Mouse (Mus musculus) frontal cortex, postnatal 10 days (tissue): ENCODE measurements around the gene Mgp.
"Not testable (repeated sequence)": the region's sequence is repeated elsewhere in the genome, so short reads cannot be mapped to it uniquely, and the experiment has no call there.

Source experiments
- DNase-seq, 2 experiments: peaks; one replicate each; pipeline ENCODE4 v3.0.0; 2022; ENCODE audit warnings: low spot score in 2 of 2, mixed read lengths in 1 of 2

Mgp gene

GRCm38 (mm10) chr6:136898222-136898621 lies 22.6 kb upstream of the Mgp start:
- no peak for DNase-seq

GRCm38 (mm10) chr6:136897789-136898188 lies 22.2 kb upstream of the Mgp start:
- no peak for DNase-seq

DNA sequence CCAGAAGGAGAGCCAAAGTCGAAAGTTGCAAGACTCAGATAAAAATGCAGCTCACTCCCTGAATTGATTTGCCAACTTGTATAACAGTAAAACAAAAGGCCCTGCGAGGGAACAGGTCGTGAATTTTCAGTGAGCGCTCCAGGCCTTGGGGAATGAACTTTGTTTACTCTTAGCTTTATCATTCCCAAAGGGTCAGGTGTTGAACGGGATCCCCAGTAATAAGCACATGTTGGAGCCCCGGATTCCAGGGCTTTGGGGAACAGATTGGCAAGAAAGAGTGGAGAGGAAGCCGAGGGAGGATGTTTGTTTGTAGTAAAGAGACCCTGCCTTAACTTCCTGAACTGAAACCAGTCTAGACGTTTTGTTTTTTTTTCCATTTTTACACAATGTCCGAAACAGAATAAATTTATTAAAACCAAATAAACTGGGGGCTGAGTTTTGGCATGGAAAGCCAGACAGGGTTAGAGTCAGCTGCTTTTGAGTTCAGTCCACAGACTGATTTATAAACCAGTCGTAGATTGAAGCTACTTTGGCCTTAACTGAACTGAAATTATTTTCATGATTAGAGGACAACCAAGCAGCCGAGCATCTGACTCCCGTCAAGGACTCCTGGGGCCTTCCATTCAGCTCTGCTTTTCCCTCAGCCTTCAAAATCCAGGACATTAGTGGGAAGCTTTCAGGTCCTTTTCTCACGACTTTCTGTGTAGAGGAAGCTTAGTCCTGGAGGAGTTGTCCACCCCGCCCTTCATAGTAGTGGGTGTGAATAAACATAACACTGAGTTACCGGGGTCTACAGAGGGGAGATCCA lies 19.1 kb upstream of the Mgp start:
- DNase-seq, result no peak

- DNase-seq, result no peak
Measured at GRCm38 (mm10) chr6:136892002-136892401, 16.4 kb upstream of the Mgp start.

GRCm38 (mm10) chr6:136889554-136889953 lies 13.9 kb upstream of the Mgp start:
- no peak for DNase-seq

DNA sequence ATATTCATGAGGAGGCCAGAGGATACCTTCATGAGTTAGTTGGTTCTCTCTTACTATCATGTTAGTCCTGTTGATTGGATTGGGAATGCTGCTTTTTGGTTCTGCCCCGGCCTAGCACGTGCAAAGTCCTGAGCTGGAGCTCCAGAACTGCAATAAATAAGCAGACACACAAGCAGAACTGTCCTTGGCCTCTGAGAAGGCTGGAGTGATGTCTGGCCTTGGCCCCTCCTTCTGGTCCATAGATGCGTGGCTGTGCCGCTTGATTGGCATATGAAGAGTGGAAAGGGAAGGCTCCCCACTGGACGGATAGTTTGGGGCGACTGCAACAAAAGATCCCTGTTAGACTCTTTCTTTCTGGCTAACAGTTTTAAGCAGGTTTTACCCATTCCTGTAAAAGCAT lies 13.4 kb upstream of the Mgp start:
- no peak for DNase-seq

DNA sequence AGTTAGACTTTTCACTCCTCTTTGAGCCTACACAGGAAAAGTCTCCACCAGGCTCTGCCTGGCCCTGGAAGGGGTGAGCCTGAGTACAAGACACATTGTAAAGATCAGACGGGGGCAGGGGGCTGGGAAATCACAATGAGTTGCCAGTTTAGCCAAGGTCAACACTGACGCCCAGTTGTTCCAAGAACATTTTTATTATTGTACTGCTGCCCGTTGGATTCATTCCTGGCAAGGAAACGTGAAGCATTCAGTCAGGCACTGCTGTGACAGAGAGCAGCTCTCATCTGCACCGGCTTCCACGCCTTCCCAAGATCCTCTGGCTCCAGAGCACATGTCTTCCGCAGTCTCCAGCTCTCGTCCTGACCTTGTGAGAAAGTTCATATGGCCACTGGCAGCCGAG lies 12.2 kb upstream of the Mgp start:
- DNase-seq, result no peak

DNA sequence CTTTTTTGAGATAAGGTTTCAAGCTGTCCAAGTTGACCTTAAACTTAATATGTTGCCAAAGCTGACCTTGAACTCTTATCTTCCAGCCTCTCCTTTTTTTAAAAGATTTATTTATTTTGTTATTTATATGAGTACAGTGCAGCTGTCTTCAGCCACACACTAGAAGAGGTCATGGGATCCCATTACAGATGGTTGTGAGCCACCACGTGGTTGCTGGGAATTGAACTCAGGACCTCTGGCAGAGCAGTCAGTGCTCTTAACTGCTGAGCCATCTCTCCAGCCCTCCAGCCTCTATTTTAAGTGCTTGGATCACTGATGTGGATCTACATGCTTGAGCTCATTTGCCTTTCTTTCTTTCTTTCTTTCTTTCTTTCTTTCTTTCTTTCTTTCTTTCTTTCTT lies 9.1 kb upstream of the Mgp start:
- not testable (repeated sequence) for DNase-seq

GRCm38 (mm10) chr6:136883961-136884360 lies 8.3 kb upstream of the Mgp start:
- no peak for DNase-seq

GRCm38 (mm10) chr6:136883431-136883915 lies 7.8 kb upstream of the Mgp start:
- DNase-seq, result no peak

DNA sequence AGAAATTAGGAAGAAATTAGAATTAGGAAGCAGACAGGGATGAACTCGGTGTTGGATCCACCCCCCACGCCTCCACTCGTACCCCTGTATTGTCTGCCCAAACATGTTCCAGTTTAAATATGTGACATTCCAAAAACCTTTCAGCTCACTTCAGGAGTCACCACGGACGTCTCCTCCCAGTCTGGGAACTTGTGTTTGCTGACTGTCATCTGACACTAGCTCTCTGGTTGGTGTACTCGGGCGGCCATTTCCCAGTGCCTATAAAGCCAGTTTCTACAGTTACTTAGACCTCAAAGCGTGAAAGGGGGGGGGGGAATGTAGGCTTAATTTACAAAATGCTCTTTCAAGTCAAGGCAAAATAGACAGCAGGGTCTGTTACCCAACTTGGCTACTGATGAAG lies 6.1 kb upstream of the Mgp start:
- DNase-seq, result no peak

DNA sequence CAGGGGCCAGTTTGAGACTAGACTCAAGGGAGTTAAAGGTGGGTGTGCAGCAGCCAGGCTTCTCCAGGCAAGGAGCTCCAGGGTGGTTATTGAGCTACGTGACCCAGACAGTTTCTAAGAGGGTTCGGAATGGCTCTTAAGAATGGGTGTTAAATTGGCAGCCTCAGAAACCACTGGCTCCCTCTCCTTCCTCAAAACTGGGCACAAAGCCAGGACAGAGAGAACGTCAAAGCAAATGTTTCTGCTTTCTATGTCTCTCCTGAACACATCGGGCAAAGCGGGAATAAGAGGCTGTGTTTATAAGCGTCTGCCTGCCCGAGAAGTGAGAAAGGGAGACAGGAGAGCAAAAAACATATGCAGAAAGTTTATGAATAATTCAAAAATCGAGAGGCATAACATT lies 1.0 kb downstream of the Mgp start:
- DNase-seq, result no peak

DNA sequence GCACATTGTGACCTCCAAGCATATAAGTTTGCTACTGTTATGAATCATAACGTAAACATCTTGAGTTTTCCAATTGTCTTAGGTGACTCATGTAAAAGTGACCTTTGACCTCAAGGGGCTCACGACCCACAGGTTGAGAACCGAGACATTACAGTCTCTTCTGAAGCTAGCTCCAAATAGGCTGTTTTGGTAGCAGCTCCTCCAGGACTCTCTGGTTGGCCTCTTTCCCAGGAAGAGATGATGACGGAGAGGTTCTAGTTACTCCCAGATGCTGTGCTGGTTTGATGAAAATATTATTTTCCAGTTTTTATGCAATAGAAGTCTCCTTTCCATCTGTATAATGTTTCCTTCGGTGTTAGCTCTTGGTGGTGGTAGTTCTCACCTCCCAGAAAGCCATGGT lies 6.7 kb downstream of the Mgp start:
- DNase-seq, result no peak

- DNase-seq, result no peak
Measured at GRCm38 (mm10) chr6:136866150-136866549, 9.5 kb downstream of the Mgp start.

DNA sequence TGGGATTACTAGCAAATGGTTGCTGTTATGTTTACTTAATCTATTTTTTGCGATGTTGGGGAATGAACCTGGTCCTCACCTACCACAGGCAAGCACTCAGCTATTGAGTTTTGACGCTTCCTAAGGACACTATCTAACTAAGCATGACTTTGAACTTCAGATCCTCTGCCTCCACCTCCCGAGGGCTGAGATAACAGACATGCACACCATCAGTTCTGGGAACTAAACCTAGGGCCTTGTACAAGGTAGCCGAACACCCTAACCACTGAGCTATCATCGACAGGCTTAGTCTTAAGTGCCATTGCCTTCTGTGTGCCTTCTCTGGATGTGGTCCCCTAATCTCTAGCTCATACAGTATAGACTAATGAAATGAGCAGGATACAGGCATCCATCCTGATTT lies 10.3 kb downstream of the Mgp start:
- DNase-seq, result no peak

DNA sequence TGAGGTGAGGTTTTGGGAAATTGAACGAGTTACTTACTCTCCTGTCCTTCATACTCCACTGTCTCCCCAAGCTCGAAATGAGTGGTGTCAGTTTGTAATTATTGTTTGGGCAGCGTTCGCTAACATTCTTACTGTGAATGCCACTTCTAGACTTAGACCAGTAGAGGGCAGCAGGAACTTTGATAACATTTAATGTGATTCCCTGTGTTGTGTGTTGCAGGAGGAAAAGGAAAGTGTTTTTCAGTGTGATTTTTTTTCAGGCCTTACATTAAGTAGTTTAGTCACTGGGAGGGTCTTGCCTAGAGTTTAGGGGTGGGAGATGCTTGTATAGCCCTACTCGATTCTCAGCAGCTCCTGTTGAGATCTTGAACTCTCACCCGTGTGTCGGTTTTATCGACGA lies 14.6 kb downstream of the Mgp start:
- no peak for DNase-seq

- DNase-seq, result no peak
Measured at GRCm38 (mm10) chr6:136858420-136858819, 17.2 kb downstream of the Mgp start.

DNA sequence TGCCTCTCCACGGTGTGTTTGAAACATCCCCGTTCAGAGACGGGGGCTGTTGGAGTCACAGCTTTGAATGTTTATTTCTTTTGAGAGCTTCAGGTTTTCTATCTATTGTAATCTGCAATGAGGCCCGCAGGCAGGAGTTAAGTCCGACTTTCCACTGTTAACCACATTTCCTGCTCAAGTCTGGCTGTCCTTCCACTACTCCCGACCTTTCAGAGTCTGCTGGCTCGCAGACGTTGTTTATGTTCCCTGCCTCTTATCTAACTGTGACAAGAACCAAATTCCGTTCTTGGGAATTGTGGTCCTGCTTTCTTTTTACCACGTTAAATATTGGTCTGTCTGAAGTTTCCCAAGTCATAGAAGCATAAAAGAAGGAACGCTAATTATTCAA lies 17.8 kb downstream of the Mgp start:
- no peak for DNase-seq

- no peak for DNase-seq
Measured at GRCm38 (mm10) chr6:136857186-136857872, 18.3 kb downstream of the Mgp start, which contains the start of gene Art4. Gene Art4, minus strand, starts transcription at chr6:136857733.

DNA sequence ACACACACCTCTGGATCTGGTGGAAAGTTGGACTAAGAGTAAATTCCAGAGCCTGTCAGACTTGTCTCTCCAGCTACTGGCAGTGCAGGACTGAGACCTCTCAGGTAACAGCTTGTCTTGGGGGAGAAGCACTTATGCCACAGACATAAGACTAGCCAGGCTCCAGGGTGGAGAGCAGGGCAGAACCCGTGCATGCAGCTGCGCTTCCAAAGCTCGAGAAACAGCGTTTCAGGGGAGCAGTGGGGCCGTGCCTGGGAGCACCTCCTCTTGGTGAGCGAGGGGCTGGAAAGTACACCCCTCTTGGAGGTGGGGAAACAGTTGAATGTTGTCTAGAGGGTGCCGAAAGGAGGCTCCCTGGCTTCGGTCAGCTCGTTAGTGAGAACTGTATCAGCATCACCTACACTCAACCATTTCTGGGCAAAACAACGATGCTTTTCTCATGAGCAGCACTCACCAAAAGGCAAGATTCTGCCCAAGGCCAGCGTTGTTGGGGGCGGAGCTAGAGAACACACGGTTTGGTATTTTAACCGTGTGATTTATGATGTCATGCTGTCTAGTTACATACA lies 19.5 kb downstream of the Mgp start:
- DNase-seq, result no peak

DNA sequence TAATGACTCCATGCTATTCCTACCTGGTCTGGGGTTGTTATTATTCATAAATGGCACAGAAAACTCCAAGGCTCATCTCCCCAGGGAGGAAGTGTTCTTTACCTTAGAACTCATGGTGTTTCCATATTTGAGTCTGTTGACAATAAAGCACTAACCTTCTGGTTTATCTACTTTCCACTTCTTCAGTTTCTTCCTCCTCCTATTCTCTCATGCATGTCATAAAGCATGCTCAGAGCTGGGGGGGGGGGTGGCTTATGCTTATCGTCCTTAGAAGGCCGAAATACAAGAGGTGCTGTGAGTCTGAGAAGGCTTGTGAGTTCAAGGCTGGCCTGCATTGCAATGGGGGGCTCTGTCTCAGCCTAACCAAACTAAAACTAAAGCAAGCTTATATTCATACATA lies 20.4 kb downstream of the Mgp start:
- DNase-seq, result no peak

GRCm38 (mm10) chr6:136854361-136854781 lies 21.3 kb downstream of the Mgp start:
- DNase-seq, result no peak

GRCm38 (mm10) chr6:136852762-136853161 lies 22.9 kb downstream of the Mgp start:
- no peak for DNase-seq
